Mouse (Mus musculus): ENCODE measurements around the gene Pheta1.
"Not testable (repeated sequence)": the region's sequence is repeated elsewhere in the genome, so short reads cannot be mapped to it uniquely, and the experiment has no call there.

Gene Pheta1

DNA sequence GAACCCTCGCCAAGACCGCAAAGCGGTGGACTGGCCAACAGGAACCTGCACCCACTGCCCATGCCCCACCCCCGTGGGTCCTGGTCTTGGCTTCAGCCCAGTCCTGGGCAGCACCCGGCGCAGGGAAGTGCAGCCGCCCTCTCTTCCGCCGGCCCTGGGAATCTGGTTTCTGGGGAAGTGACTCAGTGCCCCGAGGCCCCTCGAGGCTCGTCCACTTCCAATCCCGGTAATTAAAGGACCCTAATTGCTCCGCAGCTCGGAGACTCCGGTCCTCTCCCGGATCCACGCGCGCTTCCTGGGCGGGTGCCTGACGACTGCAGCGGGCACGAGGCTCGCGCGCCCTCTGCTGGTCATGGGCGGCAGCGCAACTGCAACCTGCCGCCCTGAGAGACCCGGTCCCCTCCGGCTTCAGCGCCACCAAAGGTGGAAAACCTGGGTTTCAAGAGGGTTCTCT lies 6.1 kb upstream of the Pheta1 start:
- in situ Hi-C loops (cut with MboI; ENCODE audit: low sequenced_read_pairs), result no loop called here

DNA sequence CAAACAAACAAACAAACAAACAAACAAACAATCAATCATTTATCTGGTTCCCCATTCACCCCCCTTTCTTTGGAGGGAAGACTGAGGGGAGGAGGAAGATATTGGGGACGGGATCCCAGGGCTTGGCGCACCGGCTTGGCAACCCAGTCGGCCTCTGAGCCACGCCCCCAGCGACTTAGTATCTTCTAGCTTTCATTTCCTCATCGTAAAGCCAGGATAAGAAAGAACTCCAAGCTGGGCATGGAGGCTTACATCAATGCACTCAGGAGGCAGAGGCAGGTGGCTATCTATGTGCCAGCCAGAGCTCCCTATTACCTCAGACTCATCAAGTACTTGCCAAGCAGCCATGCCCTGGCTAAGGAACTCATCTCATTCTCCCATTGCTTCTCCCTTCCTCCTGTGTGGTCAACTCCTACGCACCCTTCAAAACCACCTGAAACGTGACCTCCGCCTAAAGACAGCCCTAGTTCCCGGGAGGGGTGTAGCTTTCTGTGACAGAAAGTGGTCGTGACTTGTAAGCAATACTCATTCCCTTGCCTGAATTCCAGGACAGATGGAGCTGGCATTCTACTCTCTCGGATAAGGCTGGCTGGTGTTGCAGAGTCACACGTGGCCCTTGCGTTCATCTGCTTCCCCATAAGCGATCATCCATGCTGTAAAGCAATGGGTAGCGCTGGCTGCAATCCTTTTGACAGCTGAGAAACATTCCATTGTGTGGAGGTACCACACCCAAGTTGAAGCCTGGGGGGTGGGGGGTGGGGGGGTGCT lies 5.5 kb upstream of the Pheta1 start:
- in situ Hi-C loops (cut with MboI; ENCODE audit: low sequenced_read_pairs), result no loop called here

DNA sequence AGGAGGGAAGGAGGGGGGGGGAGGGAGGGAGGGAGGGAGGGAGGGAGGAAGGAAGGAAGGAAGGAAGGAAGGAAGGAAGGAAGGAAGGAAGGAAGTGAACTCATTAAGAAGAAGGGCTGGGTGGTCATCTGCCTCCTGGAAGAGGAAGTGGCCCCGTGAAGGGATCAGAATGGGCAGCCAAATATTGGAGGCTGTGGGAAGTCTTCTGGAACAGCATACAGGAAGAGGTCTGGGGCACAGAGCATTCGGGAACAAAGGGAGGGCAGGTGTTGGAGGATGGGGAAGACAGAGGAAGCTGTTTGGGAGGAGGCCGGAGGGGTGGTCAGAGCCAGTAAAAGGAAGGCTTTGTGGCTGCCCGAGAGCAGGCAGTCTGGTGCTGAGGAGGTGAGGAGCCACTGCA lies 3.4 kb upstream of the Pheta1 start:
- in situ Hi-C loops (cut with MboI; ENCODE audit: low sequenced_read_pairs), result no loop called here

DNA sequence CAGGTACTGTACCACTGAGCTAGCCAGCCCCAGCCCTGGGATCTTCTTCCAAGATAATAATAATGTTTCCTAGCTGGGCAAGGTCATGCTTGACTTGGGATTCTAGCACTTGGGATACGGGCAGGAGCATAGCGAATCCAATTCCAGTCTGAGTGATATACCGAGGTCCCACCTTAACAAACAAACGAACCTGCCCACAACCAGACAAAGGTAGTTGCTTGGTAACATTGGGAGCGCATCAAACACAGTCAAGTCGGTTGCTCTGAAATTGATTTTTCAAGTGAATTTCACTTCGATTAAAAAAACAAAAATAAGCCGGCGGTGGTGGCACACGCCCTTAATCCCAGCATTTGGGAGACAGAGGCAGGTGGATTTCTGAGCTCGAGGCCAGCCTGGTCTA lies 2.5 kb upstream of the Pheta1 start:
- in situ Hi-C loops (cut with MboI; ENCODE audit: low sequenced_read_pairs), result no loop called here

DNA sequence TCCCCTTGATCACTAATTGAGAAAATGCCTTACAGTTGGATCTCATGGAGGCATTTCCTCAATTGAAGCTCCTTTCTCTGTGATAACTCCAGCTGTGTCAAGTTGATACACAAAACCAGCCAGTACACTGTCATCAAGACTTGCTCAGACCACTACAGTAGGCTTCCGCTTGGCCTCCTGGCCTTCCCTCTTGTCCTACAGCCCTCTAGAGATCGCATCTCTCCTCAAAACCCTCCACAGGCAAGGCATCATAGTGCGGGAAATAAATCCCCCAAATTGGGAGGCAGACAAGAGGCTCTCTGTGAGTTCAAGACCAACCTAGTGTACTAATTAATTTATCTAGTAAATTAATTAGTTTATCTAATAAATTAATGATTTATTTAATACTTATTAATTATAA lies 1.5 kb upstream of the Pheta1 start:
- in situ Hi-C loops (cut with MboI; ENCODE audit: low sequenced_read_pairs), result not testable (repeated sequence)

DNA sequence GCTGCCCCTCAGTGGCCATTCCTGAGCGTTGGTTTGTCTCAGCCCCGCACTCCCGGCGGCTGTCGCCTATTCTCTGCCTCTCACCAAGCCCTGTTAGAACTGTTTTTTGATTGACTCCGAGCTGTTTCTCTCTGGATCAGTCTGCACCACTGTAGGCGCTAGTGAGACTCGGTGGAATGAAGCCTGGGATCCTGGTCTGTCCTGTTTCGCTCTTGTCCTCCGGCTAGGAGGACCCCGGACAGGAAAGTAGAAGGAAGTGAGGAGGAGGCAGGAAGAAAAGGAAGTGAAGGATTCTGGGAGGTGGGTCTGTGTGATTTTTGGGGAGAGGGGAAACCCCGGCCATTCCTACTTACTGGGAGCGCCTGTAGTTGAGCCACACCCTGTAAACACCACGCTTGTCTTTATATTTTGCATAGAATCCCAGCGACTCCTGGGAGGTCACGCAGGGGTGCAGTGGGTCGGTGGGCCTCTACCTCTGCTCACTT lies 707 bp upstream of the Pheta1 start:
- in situ Hi-C loops (cut with MboI; ENCODE audit: low sequenced_read_pairs), result no loop called here

DNA sequence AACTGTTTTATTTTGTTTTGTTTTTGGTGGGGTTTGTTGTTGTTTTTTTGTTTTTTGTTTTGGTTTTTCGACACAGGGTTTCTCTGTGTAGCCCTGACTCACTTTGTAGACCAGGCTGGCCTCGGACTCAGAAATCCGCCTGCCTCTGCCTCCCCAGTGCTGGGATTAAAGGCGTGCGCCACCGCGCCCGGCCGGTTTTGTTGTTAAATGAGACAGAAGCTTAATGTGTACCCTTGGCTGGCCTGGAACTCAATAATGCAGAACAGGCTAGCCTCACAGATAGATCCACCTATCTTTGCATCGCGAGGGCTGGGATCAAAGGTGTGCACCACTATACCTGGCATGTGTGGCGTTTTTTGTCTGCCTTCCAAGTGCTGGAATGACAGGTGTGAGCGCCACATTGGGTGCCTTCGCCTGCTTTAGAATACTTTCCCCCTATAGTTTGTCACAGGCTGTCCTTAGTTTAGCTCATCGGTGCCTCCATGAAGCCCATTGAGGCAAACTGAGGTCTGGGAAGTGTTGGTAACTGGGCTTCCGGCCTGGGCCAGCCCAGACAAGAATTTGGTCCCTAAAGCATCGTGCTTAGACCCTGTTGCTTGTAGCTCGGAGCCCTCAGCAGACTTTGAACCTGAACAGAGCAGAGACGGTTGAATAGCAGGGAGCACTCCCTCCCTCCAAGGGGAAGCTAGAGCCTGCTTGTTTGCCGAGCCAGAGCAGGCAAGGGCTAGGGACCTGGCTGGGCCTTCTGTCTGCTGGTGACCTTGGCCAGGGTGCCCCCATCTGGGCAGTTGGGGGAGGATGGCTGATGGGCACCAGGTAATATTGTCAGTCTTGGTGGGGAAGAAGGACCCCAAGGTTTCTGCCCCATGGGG lies 930 bp downstream of the Pheta1 start:
- in situ Hi-C loops (cut with MboI; ENCODE audit: low sequenced_read_pairs), result no loop called here

DNA sequence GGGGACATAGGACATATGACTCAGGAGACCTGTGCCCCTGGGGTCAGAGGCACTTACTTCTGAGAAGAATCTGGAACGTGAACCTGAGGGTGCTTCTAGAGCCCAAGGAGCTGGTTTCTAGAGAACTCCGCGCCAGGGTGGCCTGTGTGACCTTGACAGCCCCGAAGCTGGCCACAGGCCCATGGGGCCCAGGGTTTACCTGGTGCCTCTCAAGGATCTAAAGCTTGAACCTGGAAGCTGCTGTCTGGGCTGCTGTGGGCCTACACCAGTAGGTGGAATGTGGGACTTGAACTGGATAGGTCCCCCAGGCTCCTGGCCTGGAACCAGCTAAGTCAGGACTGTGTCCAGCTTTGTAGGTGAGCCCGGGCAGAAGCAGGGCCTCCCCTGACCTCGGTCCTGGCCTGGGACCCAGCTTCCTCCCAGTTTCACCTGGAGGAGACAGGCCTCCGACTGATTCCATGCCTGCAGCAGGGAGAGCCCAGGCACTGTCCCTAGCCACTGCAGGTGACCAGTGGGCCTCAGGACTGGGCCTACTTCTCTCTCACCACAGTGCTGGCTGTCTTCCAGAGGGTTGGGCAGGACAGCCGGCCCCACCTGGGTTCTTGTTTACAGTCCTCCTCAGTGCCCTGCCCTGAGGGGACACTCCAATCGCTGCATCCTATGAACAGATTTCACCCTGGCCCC lies 4.7 kb downstream of the Pheta1 start:
- in situ Hi-C loops (cut with MboI; ENCODE audit: low sequenced_read_pairs), result no loop called here

DNA sequence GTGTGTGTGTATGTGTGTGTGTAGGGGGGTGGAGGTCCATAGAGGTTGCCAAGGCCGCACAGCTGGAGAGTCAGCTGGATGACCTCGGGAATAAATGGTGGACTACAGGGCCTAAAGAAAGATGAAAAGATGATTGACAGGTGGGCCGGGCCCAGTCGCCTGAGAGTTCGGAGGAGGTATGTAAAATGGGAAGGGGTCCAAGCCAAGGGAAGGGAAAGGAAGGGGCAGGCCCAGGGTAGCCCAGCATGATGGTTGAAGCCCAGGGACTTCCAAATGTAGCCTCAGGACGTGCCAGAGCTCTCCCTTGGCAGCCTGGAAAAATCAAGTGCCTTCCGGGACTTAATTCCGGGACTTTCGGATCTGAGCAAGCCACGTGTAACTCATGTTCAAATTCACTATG lies 6.0 kb downstream of the Pheta1 start:
- in situ Hi-C loops (cut with MboI; ENCODE audit: low sequenced_read_pairs), result no loop called here

DNA sequence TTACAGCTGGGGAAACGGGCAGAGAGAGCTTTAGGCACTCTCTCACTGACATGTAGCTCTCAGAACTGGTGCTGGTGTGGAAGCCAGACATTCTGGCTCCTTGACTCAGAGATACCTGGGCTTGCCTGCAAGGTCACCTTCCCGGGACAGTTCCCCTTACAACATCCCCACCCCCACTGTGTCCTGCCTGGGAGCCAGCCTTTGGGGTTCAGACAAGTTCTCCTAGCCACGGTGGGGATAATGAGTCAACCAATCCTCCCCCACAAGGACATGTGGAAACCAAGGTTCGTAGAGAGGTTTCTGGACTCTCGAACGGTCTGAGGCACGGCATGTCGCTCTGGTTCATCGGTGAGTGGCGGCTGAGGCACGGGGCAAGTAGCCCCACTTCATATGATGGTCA lies 8.0 kb downstream of the Pheta1 start:
- in situ Hi-C loops (cut with MboI; ENCODE audit: low sequenced_read_pairs), result no loop called here

DNA sequence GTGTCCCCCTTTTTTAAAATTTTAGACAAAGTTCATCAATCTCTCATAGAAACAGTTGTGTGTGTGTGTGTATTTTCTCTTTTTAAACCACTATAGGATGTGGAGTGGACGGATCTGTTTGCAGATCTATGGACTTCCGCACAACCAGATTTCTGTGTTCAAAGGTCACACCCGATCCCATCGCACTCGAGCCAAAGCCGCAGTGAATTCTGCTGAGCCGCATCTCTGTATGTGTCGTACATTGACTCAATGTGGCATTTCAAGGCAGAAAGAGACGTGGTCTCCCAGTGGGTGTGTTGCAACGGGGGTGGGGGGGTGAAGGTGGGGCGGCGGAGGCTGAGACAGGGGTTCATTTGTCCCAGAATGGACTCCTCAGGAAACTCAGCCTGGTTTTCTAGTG lies 9.6 kb downstream of the Pheta1 start:
- in situ Hi-C loops (cut with MboI; ENCODE audit: low sequenced_read_pairs), result no loop called here

DNA sequence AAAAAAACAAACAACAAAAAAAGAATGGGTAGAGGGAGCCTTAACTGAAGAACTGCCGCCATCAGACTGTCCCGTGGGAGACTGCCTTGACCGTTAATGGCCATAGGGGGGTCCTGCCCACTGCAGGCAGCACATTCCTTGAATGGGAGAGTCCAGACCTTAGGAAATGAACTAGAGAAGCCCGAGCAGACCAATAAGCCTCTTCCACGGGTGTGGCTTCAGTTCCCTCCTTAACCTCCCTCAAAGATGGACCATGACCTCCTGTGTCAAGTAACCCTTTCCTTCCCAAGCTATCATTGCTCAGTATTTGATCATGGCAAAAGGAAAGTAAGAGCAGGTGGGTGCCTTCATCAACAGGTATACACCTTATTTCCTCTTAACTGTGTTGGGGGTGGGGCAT lies 13.2 kb downstream of the Pheta1 start:
- in situ Hi-C loops (cut with MboI; ENCODE audit: low sequenced_read_pairs), result no loop called here

DNA sequence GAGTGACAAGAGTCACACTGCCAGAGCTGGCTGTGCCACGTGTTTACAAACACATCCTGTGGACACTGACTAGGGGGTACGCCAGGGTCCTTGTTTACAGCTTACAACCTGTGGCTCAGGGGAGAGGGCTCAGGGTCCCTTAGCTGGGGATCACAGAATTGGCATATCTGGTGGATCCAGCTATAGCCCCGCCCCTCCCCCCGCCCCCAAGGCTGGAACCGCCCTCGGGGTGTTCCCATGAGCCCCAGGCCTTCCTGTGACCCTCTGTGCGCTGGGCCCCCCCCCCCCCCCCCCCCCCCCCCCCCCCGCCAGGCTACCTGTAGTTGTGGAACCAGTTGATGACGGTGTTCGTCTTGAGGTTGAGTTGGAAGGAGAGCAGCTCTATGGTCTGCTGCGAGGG lies 15.5 kb downstream of the Pheta1 start:
- in situ Hi-C loops (cut with MboI; ENCODE audit: low sequenced_read_pairs), result no loop called here

DNA sequence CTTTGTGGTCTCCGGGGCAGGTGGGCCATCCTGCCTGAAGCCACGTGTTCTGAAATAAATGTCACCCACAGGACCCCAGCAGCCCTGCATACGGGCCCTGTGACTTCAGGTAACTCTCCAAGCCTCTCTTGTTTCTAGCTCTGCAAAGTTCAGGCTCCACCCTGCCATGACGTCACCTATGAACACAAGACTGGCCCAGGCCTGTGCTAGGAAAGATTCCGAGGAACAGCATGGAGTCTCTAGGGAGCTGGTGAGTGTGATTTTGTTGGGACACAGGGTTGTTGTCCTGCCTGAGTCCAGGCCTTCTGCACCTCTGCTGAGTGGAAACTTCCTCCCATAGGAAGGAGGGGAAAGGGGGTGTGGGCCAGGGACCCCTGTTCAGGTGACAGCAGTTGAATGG lies 19.2 kb downstream of the Pheta1 start:
- in situ Hi-C loops (cut with MboI; ENCODE audit: low sequenced_read_pairs), result no loop called here

DNA sequence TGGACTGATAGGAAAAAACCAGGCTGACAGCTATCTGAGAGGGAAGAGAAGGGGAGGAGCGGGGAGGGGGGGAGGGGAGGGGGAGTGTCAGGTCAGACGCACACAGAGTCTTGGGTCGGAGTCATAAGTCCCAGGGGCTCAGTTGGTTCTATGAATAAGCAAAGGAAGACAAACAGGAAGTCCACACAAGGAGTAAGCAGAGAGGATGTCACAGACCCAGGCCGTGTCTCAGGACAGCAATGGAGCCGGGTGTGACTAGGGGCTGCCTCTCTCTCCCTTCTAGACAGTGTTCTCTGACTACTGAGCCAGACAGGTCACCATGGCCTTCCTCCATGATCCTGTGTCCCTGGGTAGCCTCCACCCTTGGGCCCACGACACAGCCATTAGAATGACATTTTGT lies 22.0 kb downstream of the Pheta1 start:
- in situ Hi-C loops (cut with MboI; ENCODE audit: low sequenced_read_pairs), result loop anchor here (10.0 kb wide), 1 partner anchor 214 kb away; no protein-coding TSS in a partner anchor

DNA sequence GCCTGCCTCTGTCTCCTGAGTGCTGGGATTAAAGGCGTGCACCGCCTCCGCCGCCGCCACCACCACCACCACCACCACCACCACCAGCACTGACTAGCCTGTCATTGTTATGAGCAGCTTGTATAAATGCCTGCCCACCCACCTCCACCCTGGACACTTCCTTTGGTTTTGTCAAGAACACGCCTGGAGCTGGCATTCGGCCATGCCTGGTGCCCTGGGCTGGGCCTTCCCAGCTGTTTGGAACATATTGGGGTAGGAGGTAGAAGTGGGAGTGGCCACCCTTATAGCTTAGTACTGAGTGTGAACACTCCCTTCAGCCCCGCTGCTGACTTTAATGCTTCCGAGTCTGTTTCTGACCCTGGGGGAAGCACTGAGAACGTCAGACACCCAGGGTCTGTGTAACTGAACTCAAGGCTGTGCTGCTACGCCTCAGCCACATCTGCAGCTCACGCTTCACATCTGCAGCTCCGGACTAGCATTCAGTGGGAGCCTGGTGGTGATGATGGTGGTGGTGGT lies 22.8 kb downstream of the Pheta1 start:
- in situ Hi-C loops (cut with MboI; ENCODE audit: low sequenced_read_pairs), result loop anchor here (10.0 kb wide), 1 partner anchor 213 kb away; no protein-coding TSS in a partner anchor

DNA sequence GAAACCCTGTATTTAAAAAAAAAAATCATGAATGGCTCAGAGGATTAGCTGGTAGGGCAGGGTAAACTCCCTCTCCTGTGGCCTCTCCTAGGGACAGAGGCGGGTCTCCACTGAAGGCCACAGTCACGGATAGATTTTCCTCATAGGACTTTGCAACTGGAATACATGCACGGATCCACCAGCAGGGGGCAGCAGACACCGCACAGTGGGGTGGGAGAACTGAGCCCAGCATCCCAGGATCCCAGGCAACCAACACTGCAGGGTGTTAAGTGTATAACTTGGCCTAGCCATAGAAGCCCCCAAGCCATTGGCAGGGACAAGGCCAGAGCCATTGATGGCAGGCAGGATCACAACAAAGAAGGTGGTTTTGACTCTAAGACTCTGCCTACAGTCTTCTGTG lies 23.4 kb downstream of the Pheta1 start:
- in situ Hi-C loops (cut with MboI; ENCODE audit: low sequenced_read_pairs), result loop anchor here (10.0 kb wide), 1 partner anchor 213 kb away; no protein-coding TSS in a partner anchor

DNA sequence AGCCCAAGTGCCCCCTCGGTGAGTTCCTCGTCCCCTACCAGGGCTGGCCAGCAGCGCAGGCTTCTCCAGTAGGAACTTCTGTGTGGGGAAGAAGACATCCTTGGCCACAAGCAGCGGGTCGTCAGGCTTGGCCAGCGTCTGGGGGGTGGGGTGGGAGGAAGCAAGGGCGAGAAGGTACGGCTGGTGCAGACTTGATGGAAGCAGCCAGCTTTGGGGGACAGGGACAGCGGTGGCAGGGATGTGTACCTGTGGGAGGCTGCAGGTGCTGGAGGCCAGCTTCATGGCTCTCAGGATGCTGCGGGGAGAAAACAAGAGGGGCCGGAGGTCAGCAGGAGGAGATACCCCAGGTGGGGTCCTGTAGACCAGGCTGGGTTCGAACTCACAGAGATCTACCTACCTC lies 26.3 kb downstream of the Pheta1 start:
- in situ Hi-C loops (cut with MboI; ENCODE audit: low sequenced_read_pairs), result loop anchor here (10.0 kb wide), 1 partner anchor 210 kb away; no protein-coding TSS in a partner anchor

DNA sequence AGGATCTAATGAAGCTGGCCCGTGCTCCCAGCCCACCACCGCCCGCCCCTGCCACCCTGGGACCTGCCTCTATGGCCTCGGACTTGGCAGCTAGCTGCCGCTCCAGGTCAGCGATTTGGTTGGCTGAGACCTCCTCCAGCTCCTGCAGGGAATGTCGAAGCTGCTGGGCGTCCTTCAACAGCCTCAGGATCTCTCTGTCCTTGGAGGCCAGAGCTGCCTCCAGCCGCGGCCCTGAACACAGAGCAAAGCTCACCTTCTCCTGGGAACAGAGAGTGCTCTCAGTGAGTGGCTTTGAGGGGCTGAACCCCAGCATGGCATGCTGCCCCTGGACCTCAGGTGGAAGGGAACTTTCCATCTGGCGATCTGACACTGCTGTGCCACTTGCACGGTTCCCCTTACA lies 28.1 kb downstream of the Pheta1 start:
- in situ Hi-C loops (cut with MboI; ENCODE audit: low sequenced_read_pairs), result loop anchor here (10.0 kb wide), 1 partner anchor 208 kb away; no protein-coding TSS in a partner anchor

DNA sequence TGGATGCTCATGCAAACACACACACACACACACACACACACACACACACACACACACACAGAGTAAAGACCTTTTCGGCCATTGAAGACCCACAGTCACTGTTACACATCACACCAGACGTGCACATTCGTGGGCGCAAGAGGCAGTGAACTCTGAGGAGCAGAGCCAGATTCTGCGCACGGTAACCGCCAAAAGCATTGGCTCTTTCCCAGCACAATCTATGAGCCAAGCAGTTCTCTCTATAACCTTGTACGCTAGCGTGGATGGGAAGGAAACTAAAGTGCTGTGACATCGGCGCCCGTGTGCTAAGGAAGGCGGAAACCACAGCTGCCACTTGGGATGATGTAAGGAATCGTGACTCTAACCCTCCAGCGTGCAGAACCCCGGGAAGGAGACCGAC lies 29.9 kb downstream of the Pheta1 start:
- in situ Hi-C loops (cut with MboI; ENCODE audit: low sequenced_read_pairs), result loop anchor here (10.0 kb wide), 1 partner anchor 206 kb away; no protein-coding TSS in a partner anchor

DNA sequence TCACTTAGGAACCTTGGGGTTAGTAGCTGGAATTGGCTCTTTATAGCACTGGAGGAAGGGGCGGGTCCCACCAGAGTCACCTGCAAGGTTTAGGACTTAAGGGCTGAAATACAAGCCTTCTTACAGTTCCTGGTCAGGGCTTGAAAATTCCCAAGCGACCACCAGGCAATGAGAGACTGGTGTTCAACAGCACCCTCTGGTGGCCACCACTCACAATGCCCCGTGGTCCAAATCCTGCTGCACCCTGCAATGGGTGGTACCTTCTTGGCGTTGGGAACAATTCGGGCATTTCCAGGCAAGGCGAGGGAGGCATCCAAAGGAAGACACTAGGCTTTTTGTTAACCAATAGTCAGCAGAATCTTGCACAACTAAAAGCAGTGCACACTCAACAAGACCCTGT lies 30.4 kb downstream of the Pheta1 start:
- in situ Hi-C loops (cut with MboI; ENCODE audit: low sequenced_read_pairs), result loop anchor here (10.0 kb wide), 1 partner anchor 206 kb away; no protein-coding TSS in a partner anchor
